Mouse (Mus musculus) midbrain, embryonic 12.5 days (tissue): ENCODE data around the gene Ext2. TPM values are rescaled to one million over a fixed set of nuclear protein-coding genes. Genes with fewer than 3 reads are reported as not detected.

Source experiments
- ATAC-seq: fragments of 200-750 bp; cut with Nextera tagmentation; 2 replicates; pipeline ENCODE4 v1.8.0; 2017; ENCODE audit warnings: low read depth, moderate TSS enrichment, moderate library complexity; ENCODE audit not compliant: low FRiP score
- H3K27ac ChIP-seq: fragments of 300-500 bp; sonication (generic); replicated peaks from 2 replicates; pipeline ENCODE4 v1.5.1; 2016; ENCODE audit warnings: mild to moderate bottlenecking
- H3K27me3 ChIP-seq: fragments of 300-500 bp; sonication (generic); 2 replicates; pipeline ENCODE4 v1.6.1; 2016; ENCODE audit warnings: mild to moderate bottlenecking
- H3K36me3 ChIP-seq: fragments of 300-500 bp; sonication (generic); 2 replicates; pipeline ENCODE4 v1.6.1; 2016
- H3K4me1 ChIP-seq: fragments of 300-500 bp; sonication (generic); 2 replicates; pipeline ENCODE4 v1.6.1; 2016
- H3K4me2 ChIP-seq: fragments of 300-500 bp; sonication (generic); replicated peaks from 2 replicates; pipeline ENCODE4 v1.6.1; 2016; ENCODE audit warnings: mild to moderate bottlenecking, moderate library complexity
- H3K4me3 ChIP-seq: fragments of 300-500 bp; sonication (generic); 2 replicates; pipeline ENCODE4 v1.5.1; 2016; ENCODE audit warnings: mild to moderate bottlenecking
- H3K9ac ChIP-seq: fragments of 300-500 bp; sonication (generic); replicated peaks from 2 replicates; pipeline ENCODE4 v1.6.1; 2016; ENCODE audit warnings: mild to moderate bottlenecking, moderate library complexity
- H3K9me3 ChIP-seq: fragments of 300-500 bp; sonication (generic); 2 replicates; pipeline ENCODE4 v1.6.1; 2016; ENCODE audit warnings: mild to moderate bottlenecking
- WGBS: fragments of 180-500 bp; shearing (Covaris S2); methylation state at CpG from one replicate; pipeline ENCODE4 v1.1.7; 2016; 5-methylcytosine and 5-hydroxymethylcytosine counted together
- polyA plus RNA-seq: library from polyadenylated mRNA; unstranded; fragments of >200 nt; fragmentation: Nextera tagmentation; extraction: Ambion mirVana; gene quantifications from 2 replicates; pipeline ENCODE4 v1.2.1, GENCODE M21; 2016

Gene Ext2
- polyA plus RNA-seq, 1 experiment from 2014 or later = 75.3 TPM

DNA sequence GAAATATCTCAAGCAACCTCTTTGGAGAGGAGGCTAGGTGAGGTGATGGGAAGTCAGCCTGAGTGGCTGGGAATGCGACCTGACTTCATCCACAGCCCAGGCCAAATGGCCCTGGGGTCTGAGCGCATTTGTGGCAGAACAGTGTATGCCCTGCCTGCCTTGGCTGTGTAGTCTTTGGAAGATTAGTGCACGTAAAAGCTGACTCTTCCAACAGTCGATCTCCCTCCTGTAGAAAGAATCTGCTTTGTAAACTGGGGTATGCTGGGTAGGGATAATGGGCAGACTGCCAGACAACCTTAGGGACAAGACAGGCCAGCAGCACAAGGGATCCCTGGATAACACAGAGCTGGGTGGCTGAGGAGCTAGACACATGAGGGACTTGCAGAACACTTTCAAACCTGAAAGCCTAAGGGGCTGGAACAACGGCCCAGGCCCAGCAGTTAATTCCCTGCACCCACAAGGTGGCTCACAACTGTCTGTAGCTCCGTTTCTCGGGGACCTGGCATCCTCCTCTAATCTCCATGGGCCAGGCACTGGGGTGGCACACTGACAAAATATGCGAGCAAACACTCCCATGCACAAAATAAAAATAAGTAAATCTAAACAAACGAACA, 38.3 kb downstream of the Ext2 start:
- H3K9me3 ChIP-seq = no peaks in the 10 kb centered on the region
- no peak overlapping the region for H3K4me3 ChIP-seq
- H3K27me3 ChIP-seq = no peaks in the 10 kb centered on the region
- H3K36me3 ChIP-seq = 0 out of 2 replicates have a peak, but pooled peaks cover 5% of the 10 kb centered on the region
- H3K9ac ChIP-seq = no peak overlapping the region
- peaks cover 31% of the 10 kb centered on the region for H3K4me1 ChIP-seq
- 74% methylated on average over 9 of the region's 9 CpGs for WGBS
- H3K4me2 ChIP-seq = no peak overlapping the region
- no peak for ATAC-seq
- no peak overlapping the region for H3K27ac ChIP-seq

DNA sequence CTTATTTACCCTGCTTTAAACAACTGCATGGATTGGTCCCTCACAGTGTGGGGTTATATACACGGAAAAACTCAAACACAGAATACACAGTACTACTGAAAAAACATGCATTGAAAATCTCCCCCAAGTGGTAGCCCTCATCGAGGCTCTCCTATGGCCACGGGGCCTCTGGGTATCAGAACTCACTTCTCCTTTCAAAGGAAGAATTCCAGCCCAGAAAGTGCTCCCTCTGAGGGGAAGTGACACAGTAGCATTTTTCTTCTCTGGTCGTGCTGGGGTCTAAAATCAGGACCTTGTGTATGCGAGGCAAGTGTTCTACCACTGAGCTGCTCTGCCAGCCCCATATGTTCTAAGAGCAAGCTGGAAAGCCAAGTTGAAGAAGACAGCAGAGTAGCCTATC, 39.7 kb downstream of the Ext2 start:
- peaks cover 32% of the 10 kb centered on the region for H3K4me1 ChIP-seq

DNA sequence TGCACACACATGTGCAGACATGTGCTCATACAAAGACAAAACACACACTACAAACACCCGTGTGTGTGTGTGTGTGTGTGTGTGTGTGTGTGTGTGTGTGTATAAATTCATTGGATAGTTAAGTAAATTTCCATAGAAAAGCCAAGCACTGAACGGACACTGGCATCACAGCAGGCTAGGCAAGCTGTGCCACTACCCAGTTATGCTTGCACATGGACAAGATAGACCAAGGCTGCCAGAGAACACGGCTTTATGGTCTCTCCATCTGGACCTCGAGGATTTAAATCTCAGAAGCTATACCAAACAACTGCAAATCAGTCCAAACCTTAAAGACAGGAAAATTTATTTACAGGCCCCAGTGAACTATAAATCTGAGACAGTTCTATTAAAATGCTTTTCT, 40.2 kb downstream of the Ext2 start:
- Histone ChIP-seq H3K27ac (no peak overlapping the region), H3K4me1 (peaks cover 32% of the 10 kb centered on the region)
- no peak for ATAC-seq

More for the DNA sequence above, 39.7 kb downstream of the Ext2 start:
- no peak for ATAC-seq
- Histone ChIP-seq H3K27me3 (no peaks in the 10 kb centered on the region), H3K4me3 (no peak overlapping the region), H3K27ac (no peak overlapping the region), H3K36me3 (0 out of 2 replicates have a peak, but pooled peaks cover 1% of the 10 kb centered on the region), H3K9me3 (no peaks in the 10 kb centered on the region), H3K4me2 (no peak overlapping the region), H3K9ac (no peak overlapping the region)
- WGBS = 72% methylated on average over 5 of the region's 5 CpGs

DNA sequence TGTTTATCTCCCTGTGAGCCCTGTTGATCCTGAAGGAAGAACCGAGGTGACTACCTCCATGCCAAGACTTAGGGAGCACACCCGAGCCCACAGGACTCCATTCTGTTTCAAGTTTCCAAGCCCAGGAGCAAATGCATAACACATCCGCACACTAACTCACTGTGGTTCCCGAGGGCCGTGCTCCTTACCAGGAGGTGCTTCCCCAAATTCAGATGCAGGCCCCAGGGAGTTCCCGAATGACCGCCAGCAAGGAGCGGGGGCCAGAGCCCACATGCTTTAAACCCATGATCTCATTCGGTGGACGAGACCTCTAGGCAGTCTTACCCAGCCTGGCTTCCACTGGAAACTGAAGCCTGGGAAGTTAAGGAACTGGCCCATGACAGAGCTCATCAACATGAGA, 41.8 kb downstream of the Ext2 start:
- Histone ChIP-seq H3K4me2 (no peak overlapping the region), H3K9me3 (no peaks in the 10 kb centered on the region), H3K27ac (no peak overlapping the region), H3K4me1 (peaks cover 29% of the 10 kb centered on the region), H3K27me3 (no peaks in the 10 kb centered on the region), H3K36me3 (no peaks in the 10 kb centered on the region), H3K9ac (no peak overlapping the region), H3K4me3 (no peak overlapping the region)
- no peak for ATAC-seq
- 73% methylated on average over 10 of the region's 10 CpGs for WGBS

More for the DNA sequence above, 40.2 kb downstream of the Ext2 start:
- no peaks in the 10 kb centered on the region for H3K9me3 ChIP-seq
- no peaks in the 10 kb centered on the region for H3K27me3 ChIP-seq
- H3K36me3 ChIP-seq = no peaks in the 10 kb centered on the region
- no peak overlapping the region for H3K4me3 ChIP-seq
- WGBS = 89% methylated on average over 4 of the region's 4 CpGs
- no peak overlapping the region for H3K9ac ChIP-seq
- H3K4me2 ChIP-seq = no peak overlapping the region

DNA sequence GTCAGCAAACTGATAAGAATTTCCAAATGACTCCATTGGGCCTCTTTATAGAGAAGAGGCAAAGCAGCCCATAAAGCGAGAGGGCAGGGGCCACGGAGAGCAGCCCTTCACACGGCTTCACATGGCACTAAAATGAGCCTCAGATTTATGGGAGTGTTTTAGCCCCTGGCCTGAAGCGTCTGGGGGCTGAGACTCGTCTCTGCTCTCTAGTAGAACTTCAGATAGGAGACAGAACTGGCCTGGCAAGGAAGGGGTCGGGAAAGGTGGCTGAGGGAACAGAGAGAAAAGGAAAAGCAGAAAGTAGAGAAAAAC, 42.5 kb downstream of the Ext2 start:
- H3K4me1 ChIP-seq = peaks cover 22% of the 10 kb centered on the region

DNA sequence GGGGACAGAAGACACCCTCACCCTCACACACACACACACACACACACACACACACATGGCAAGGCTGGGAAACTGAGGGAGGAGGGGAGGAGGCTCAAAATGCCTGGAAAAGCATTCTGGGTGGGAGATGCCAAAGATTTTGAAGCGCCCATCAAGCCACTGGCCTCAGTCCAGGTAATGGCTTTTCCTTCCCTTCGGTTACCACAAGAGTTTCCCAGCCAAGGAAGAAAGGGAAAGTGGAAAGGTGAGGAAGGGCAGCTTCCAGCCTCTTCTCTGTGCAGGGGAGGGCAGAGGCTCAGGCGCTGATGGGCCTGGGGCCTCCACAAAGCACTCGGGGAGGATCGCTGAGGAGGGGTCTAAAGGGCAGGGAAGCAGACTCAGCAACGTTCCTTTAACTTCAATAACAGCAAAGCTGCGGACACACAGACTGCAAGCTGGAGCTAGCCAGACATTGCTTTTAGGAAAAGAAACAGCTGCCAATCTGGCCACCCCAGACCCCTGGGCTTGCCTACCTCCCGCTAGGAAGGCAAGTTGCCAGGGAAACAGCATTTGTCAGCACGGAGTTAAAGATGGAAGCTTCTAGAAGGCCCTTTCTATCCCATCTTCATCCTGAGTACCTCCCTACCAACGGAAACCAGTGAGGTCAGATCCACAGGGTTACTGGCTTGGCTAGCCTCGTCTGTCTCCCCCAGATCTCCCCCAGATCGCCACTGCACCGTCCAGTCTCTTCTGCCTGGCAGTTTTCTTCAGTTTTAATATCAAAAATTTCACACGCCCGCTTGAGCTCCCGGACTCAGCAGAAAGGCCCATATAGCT, 43.1 kb downstream of the Ext2 start:
- WGBS = 67% methylated on average over 16 of the region's 16 CpGs
- no peaks in the 10 kb centered on the region for H3K27me3 ChIP-seq
- no peak overlapping the region for H3K9ac ChIP-seq
- H3K4me3 ChIP-seq = no peak overlapping the region
- ATAC-seq = no peak
- no peaks in the 10 kb centered on the region for H3K36me3 ChIP-seq
- H3K4me1 ChIP-seq = peaks cover 19% of the 10 kb centered on the region; the same call in 1 of the 2 replicates
- H3K9me3 ChIP-seq = no peaks in the 10 kb centered on the region
- no peak overlapping the region for H3K4me2 ChIP-seq
- H3K27ac ChIP-seq = no peak overlapping the region

More for the DNA sequence above, 42.5 kb downstream of the Ext2 start:
- Histone ChIP-seq H3K4me3 (no peak overlapping the region), H3K4me2 (no peak overlapping the region), H3K36me3 (no peaks in the 10 kb centered on the region), H3K27ac (no peak overlapping the region), H3K9me3 (no peaks in the 10 kb centered on the region), H3K9ac (0 out of 2 replicates have a peak overlapping the region, but pooled peaks have one; percentile 24), H3K27me3 (no peaks in the 10 kb centered on the region)
- ATAC-seq = no peak
- WGBS = 77% methylated on average over 6 of the region's 6 CpGs

DNA sequence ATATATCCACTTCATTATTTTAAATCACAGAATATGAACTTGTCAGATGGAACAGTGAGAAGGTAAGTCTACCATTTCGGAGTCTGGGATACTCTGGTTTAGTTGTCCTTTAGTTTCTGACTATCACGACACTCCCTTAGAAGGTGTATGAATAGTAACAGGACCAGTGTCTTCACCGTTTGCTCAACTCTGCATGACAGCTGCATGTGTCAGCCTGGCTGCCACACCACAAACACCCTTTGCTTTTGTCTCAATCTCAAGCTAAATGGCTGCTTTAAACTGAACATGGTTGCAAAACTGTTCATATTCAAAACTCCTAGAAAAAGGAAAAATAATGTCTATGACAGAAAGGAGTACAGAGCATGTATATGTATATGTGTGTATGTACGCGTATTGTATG, 43.8 kb downstream of the Ext2 start:
- WGBS = 89% methylated on average over 5 of the region's 5 CpGs
- Histone ChIP-seq H3K9ac (no peak overlapping the region), H3K4me2 (no peak overlapping the region), H3K36me3 (no peaks in the 10 kb centered on the region), H3K4me1 (peaks cover 16% of the 10 kb centered on the region; the same call in 1 of the 2 replicates), H3K4me3 (no peak overlapping the region), H3K9me3 (no peaks in the 10 kb centered on the region), H3K27me3 (no peaks in the 10 kb centered on the region), H3K27ac (no peak overlapping the region)
- no peak for ATAC-seq

- WGBS = 76% methylated on average over 4 of the region's 4 CpGs
- H3K27ac ChIP-seq = no peak overlapping the region
- no peak overlapping the region for H3K4me3 ChIP-seq
- no peak for ATAC-seq
- H3K4me1 ChIP-seq = peaks cover 24% of the 10 kb centered on the region
- no peaks in the 10 kb centered on the region for H3K36me3 ChIP-seq
- no peak overlapping the region for H3K9ac ChIP-seq
- no peaks in the 10 kb centered on the region for H3K27me3 ChIP-seq
- H3K4me2 ChIP-seq = no peak overlapping the region
- H3K9me3 ChIP-seq = no peaks in the 10 kb centered on the region
Observed at GRCm38 (mm10) chr2:93777056-93777430, 45.3 kb downstream of the Ext2 start.

DNA sequence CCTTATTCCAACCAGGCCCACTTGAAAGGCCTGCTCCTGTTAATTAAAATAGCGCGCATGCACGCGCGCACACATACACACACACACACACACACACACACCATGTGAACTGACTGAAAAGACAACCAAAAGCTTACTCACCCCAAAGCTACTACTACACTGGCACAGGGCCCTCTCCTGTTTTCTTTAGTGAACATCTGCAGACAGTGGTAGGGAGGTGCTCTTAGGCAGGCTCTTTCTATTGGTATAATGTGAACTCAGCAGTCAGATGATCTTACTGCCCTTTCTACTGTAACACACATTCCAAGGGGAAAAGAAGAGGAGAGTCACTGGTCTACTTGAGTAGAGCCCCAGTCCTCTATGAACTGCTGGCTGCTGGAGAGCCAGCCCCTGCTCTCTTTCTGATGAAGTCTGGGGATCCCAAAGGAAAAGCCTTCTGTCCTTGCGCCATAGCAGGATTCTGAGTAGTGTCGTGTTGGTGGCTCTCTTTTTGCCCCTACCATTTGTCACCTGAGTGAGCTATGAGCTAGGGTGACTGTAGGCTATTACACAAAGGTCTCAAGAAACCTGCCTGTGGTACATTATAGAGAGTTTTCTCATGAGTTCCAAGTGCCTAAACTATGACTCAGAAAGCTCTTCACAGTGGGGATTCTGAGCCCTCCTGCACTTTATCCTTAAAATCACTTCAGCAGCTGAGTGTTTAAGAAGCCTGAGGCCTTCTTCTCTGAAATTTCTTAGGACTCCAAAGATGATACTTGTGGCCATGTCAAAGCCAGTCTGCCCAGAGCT, 45.9 kb downstream of the Ext2 start:
- WGBS = 88% methylated on average over 7 of the region's 7 CpGs
- no peak overlapping the region for H3K4me3 ChIP-seq

DNA sequence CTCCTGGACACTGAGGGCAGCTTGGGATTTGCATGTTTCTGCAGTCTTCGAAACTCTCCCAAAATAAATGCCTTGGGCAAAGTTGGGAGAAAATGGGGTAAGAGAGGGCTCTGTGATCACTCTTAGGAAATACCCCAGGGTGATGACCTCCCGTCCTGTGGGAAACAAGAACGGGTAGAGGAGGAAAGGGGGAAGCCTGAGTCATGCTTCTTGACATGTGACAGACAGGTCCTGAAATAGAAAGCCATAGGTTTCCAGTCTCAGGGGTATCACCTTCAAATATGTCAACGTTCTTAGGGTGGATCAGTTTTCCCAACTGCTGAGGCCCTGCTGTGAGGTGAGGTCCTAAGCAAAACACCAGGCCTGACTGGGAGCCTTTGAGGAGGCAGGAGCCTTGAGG, 46.9 kb downstream of the Ext2 start:
- H3K9me3 ChIP-seq = no peaks in the 10 kb centered on the region
- no peaks in the 10 kb centered on the region for H3K36me3 ChIP-seq
- 54% methylated on average over 4 of the region's 4 CpGs for WGBS
- no peak overlapping the region for H3K4me2 ChIP-seq
- no peak overlapping the region for H3K9ac ChIP-seq
- H3K27ac ChIP-seq = no peak overlapping the region
- no peak for ATAC-seq
- no peaks in the 10 kb centered on the region for H3K27me3 ChIP-seq
- H3K4me1 ChIP-seq = peaks cover 25% of the 10 kb centered on the region
- no peak overlapping the region for H3K4me3 ChIP-seq

More for the DNA sequence above, 45.9 kb downstream of the Ext2 start:
- H3K27me3 ChIP-seq = no peaks in the 10 kb centered on the region
- peaks cover 25% of the 10 kb centered on the region for H3K4me1 ChIP-seq
- H3K9ac ChIP-seq = no peak overlapping the region
- H3K36me3 ChIP-seq = no peaks in the 10 kb centered on the region
- no peak for ATAC-seq
- no peak overlapping the region for H3K4me2 ChIP-seq
- H3K9me3 ChIP-seq = no peaks in the 10 kb centered on the region
- no peak overlapping the region for H3K27ac ChIP-seq

- H3K27me3 ChIP-seq = no peaks in the 10 kb centered on the region
- no peaks in the 10 kb centered on the region for H3K9me3 ChIP-seq
- H3K36me3 ChIP-seq = no peaks in the 10 kb centered on the region
- ATAC-seq = no peak
- peaks cover 23% of the 10 kb centered on the region for H3K4me1 ChIP-seq
- H3K4me3 ChIP-seq = no peak overlapping the region
- no peak overlapping the region for H3K9ac ChIP-seq
- no peak overlapping the region for H3K27ac ChIP-seq
- WGBS = 76% methylated on average over 5 of the region's 5 CpGs
- H3K4me2 ChIP-seq = no peak overlapping the region
Observed at GRCm38 (mm10) chr2:93774946-93775345, 47.4 kb downstream of the Ext2 start.

GRCm38 (mm10) chr2:93772765-93773085, 49.6 kb downstream of the Ext2 start:
- Histone ChIP-seq H3K27ac (no peak overlapping the region; the same call in 1 of the 2 replicates), H3K27me3 (no peaks in the 10 kb centered on the region), H3K4me1 (peaks cover 13% of the 10 kb centered on the region), H3K9ac (no peak overlapping the region), H3K4me3 (no peak overlapping the region), H3K9me3 (no peaks in the 10 kb centered on the region), H3K36me3 (0 out of 2 replicates have a peak, but pooled peaks cover 8% of the 10 kb centered on the region), H3K4me2 (no peak overlapping the region)
- ATAC-seq = no peak
- WGBS = 52% methylated on average over 4 of the region's 4 CpGs
